Mouse (Mus musculus) ovary, postnatal 10 days (tissue): ENCODE results near the gene Agl.

Experiments used
- DNase-seq: peaks from one replicate; pipeline ENCODE4 v3.0.0; 2022; ENCODE audit warnings: low spot score

Agl gene

GRCm38 (mm10) chr3:116807811-116808506 is at the start of gene Agl:
Gene Agl, minus strand, starts transcription at chr3:116808166.
- DNase-seq, result peak; percentile 86

GRCm38 (mm10) chr3:116857611-116858010 is 49.6 kb upstream of the Agl start:
- no peak for DNase-seq

GRCm38 (mm10) chr3:116852421-116852820 is 44.5 kb upstream of the Agl start:
- no peak for DNase-seq

GRCm38 (mm10) chr3:116850376-116850775 is 42.4 kb upstream of the Agl start:
- no peak for DNase-seq

GRCm38 (mm10) chr3:116848936-116849335 is 41.0 kb upstream of the Agl start:
- DNase-seq, result no peak

GRCm38 (mm10) chr3:116848099-116848498 is 40.1 kb upstream of the Agl start:
- no peak for DNase-seq

- DNase-seq, result no peak
Measured at GRCm38 (mm10) chr3:116846084-116846483, 38.1 kb upstream of the Agl start.

- no peak for DNase-seq
Measured at GRCm38 (mm10) chr3:116844880-116845579, 37.1 kb upstream of the Agl start.

GRCm38 (mm10) chr3:116841311-116841710 is 33.3 kb upstream of the Agl start:
- DNase-seq, result no peak

- DNase-seq, result no peak
Measured at GRCm38 (mm10) chr3:116836681-116837475, 28.9 kb upstream of the Agl start.

- peak; percentile 46 for DNase-seq
Measured at GRCm38 (mm10) chr3:116835770-116836680, 28.1 kb upstream of the Agl start.

GRCm38 (mm10) chr3:116835350-116835749 is 27.4 kb upstream of the Agl start:
- DNase-seq, result no peak

GRCm38 (mm10) chr3:116834241-116834640 is 26.3 kb upstream of the Agl start:
- DNase-seq, result no peak

GRCm38 (mm10) chr3:116833491-116833890 is 25.5 kb upstream of the Agl start:
- no peak for DNase-seq

GRCm38 (mm10) chr3:116832526-116833310 is 24.8 kb upstream of the Agl start:
- no peak for DNase-seq

- no peak for DNase-seq
Measured at GRCm38 (mm10) chr3:116831324-116831723, 23.4 kb upstream of the Agl start.

- no peak for DNase-seq
Measured at GRCm38 (mm10) chr3:116829274-116829920, 21.4 kb upstream of the Agl start.

GRCm38 (mm10) chr3:116826471-116827215 is 18.7 kb upstream of the Agl start:
- DNase-seq, result no peak

- DNase-seq, result no peak
Measured at GRCm38 (mm10) chr3:116817231-116817630, 9.3 kb upstream of the Agl start.
